Mouse (Mus musculus) testis, adult 2 months (tissue): Measurements from ENCODE around the gene Spg7. TPM values are rescaled to one million over a fixed set of nuclear protein-coding genes. Genes with fewer than 3 reads are reported as not detected.

ENCODE experiments used
- H3K27ac ChIP-seq: fragments of 200-500 bp; 2 replicates; pipeline ENCODE4 v1.5.1; 2012; ENCODE audit warnings: low read depth, low read length; ENCODE audit not compliant: control insufficient read depth, insufficient read depth
- H3K27me3 ChIP-seq: fragments of 200-500 bp; 2 replicates; pipeline ENCODE4 v1.6.1; 2012; ENCODE audit warnings: mild to moderate bottlenecking, low read length, moderate library complexity; ENCODE audit not compliant: control insufficient read depth, insufficient read depth
- H3K36me3 ChIP-seq: fragments of 200-500 bp; 2 replicates; pipeline ENCODE4 v1.6.1; 2012; ENCODE audit warnings: mild to moderate bottlenecking, low read length; ENCODE audit not compliant: control insufficient read depth, insufficient read depth
- H3K4me1 ChIP-seq: fragments of 200-500 bp; 2 replicates; pipeline ENCODE4 v1.6.1; 2012; ENCODE audit warnings: low read length; ENCODE audit not compliant: control insufficient read depth, insufficient read depth
- H3K4me3 ChIP-seq: fragments of 200-500 bp; 2 replicates; pipeline ENCODE4 v1.5.1; 2012; ENCODE audit warnings: low read depth, mild to moderate bottlenecking, low read length, moderate library complexity, mixed read lengths; ENCODE audit not compliant: control insufficient read depth
- CTCF ChIP-seq: fragments of 200-500 bp; IDR thresholded peaks from 2 replicates; pipeline ENCODE4 v1.5.1; 2012; ENCODE audit warnings: low read depth, mild to moderate bottlenecking, inconsistent platforms, low read length, moderate library complexity; ENCODE audit not compliant: control insufficient read depth, insufficient read depth, insufficient replicate concordance
- POLR2A ChIP-seq: fragments of 200-500 bp; IDR thresholded peaks from 2 replicates; pipeline ENCODE4 v1.6.1; 2012; ENCODE audit warnings: low read depth, mild to moderate bottlenecking, inconsistent platforms, low read length, moderate library complexity; ENCODE audit not compliant: control insufficient read depth
- polyA plus RNA-seq: library from polyadenylated mRNA; depleted of rRNA; stranded (reverse); fragments of >200 nt; gene quantifications from 2 replicates; pipeline ENCODE4 v1.2.3, GENCODE M21; 2012

Gene Spg7
- polyA plus RNA-seq, 1 experiment, result 101 TPM

DNA sequence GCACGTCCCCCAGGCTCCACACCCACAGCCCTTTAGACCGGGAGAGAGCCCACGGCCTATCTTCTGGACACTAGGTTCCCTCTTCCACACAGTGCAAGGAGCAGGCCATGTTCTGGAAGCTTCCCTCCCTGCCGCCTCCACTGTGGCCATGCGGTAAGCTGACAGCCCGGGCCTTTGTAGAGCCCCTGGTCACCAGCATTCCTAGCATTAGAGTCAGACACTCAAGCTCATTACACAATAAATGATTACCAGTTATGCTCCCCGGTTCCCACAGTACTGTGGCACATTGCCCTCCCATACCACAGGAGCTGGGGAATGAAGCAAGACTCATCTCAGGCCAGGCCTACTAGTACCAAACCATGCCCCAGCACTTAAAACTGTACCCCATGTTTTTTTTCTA is 14.3 kb upstream of the Spg7 start:
- H3K27ac ChIP-seq, result no peak overlapping the region
- peaks cover 1% of the 10 kb centered on the region; the same call in 1 of the 2 replicates for H3K4me1 ChIP-seq
- H3K4me3 ChIP-seq, result no peak overlapping the region
- H3K36me3 ChIP-seq, result 0 out of 2 replicates have a peak, but pooled peaks cover 1% of the 10 kb centered on the region
- no peaks in the 10 kb centered on the region for H3K27me3 ChIP-seq
- TF ChIP-seq POLR2A (no peak), CTCF (no peak)

DNA sequence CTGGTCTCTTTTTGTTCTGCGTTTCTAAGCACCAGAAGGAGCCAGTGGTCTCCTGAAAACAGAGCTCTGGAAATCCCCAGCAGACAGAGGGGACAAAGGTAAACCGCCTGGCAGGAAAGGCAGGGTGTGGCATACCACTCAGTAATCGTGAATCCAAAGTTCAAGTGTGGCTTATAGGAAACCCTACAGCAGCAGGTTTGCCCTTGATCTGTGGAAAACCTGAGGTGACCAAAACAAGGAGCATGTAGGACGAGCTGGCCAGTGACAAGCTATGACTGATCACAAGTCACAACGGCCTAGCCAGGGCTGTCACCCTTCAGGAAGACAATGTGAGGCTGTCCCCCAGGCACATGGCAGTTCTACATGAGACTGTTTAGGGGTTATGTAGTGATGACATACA is 11.3 kb upstream of the Spg7 start:
- Histone ChIP-seq H3K36me3 (no peaks in the 10 kb centered on the region), H3K4me3 (no peak overlapping the region), H3K27me3 (no peaks in the 10 kb centered on the region), H3K4me1 (no peaks in the 10 kb centered on the region), H3K27ac (no peak overlapping the region)
- TF ChIP-seq CTCF (no peak), POLR2A (no peak)

DNA sequence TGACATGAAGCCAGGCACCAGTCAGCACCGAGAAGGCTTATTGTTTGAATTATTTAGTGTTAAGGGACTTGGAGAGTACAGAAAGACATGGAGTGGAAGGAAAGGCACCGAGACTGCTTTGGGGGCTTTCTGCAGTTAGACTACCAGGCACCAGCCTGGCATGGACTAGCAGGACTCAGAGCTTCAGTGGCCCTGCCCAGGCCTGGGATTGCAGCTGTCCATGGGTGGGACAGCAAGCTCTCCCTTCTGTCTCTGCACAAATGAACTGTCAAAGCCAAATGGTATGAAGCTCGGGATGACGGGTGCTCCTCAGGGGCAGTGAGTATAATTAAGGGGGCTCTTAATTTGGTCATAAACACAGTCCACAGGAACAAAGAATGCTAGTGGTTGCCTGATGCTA is 1.3 kb downstream of the Spg7 start:
- Histone ChIP-seq H3K4me1 (peaks cover 6% of the 10 kb centered on the region), H3K27ac (no peak overlapping the region), H3K36me3 (no peaks in the 10 kb centered on the region; the same call in 1 of the 2 replicates), H3K27me3 (no peaks in the 10 kb centered on the region), H3K4me3 (peak overlapping the region; percentile 30)
- TF ChIP-seq CTCF (no peak), POLR2A (no peak)

DNA sequence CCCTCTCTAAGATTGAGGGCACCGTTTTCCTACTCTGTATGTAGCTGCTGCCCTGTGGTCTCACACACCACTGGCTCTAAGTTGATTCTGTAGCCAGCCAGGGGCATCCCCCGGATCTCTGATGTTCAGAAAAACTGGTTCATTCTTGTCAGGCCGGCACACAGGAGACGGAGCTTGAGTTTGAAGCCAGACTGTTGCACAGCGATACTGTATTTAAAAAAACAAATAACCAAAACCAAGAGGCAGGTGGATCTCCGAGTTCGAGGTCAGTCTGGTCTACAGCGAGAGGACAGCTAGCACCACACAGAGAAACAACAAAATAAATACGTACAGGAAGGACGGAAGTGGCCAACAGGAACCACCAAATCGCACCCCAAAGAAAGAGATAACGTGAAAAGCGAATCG is 2.1 kb downstream of the Spg7 start:
- no peaks in the 10 kb centered on the region; the same call in 1 of the 2 replicates for H3K36me3 ChIP-seq

DNA sequence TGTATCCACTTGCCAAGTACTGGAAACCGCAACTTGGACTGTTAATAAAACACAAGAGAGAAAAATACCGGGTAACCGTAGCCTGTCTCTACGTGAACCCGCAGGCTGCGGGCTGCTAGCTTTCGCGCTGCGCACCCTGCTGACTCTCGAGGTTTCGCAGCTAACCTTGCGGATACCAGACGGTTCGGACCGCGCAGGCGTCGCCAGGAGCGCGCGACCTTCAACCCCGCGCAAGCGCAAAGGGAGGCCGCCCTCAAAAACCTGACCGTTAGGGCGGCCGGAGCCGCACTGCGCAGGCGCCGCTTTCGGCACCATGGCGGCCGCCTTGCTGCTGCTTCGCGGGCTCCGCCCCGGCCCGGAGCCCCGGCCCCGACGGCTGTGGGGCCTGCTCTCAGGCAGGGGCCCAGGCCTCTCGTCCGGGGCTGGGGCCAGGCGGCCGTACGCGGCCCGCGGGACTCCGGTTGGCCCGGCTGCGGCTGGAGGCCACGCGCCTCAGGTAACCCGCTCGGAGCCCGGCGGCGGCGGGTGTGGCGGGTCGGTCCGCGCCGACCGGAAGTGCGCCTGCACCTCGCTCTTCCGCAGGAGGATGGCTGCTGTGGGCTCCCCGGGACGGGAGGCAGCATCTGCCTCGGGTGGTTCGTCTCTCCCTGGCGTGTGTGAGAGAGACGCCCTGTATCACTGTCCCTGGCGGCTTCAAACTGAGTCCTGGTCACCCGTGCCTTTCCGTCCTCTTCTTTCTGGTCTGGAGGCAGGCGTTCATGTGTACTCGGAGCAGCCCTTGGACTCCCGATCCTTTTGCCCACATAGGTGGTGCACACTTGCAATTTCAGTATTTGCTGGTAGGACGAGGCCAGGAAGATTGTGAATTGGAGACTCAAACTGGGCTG is 2.7 kb downstream of the Spg7 start:
- TF ChIP-seq CTCF, result no peak
- peak; percentile 97 for TF ChIP-seq POLR2A
- Histone ChIP-seq H3K27ac (peak overlapping the region; percentile 84), H3K27me3 (no peaks in the 10 kb centered on the region), H3K4me1 (peaks cover 6% of the 10 kb centered on the region), H3K4me3 (peak overlapping the region; percentile 86), H3K36me3 (peaks cover 1% of the 10 kb centered on the region)

More for the DNA sequence above, 2.1 kb downstream of the Spg7 start:
- Histone ChIP-seq H3K27ac (peak overlapping the region; percentile 69), H3K4me1 (peaks cover 6% of the 10 kb centered on the region), H3K27me3 (no peaks in the 10 kb centered on the region), H3K4me3 (peak overlapping the region; percentile 86)
- TF ChIP-seq CTCF (no peak), POLR2A (no peak)

DNA sequence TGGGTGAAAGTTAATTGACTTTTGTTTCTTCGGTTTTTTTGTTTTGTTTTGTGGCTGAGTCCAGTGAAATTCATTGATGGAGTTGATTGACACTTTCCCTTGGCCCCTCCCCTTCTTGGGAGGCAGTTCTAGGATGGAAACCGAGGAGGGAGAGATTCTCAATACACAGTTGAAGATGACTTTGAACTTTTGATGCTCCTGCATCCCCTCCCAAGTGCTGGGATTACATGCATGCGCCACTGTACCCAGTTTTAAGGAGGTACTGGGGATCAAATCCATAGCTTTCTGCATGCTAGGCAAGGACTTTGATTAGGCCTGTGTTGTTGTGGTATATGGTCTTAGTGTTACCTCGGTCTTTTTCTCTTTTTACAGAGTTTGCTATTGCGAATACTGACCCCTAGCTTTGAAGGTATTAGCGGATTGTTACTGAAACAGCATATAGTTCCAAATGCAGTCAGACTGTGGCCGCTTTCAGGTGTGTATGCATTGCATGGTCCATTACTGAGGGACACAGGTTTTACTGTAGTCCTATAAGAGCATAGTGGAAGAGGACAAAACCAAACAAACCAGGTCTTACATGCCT is 3.5 kb downstream of the Spg7 start:
- H3K4me3 ChIP-seq, result peak overlapping the region; percentile 86
- no peaks in the 10 kb centered on the region for H3K27me3 ChIP-seq
- H3K27ac ChIP-seq, result peak overlapping the region; percentile 84
- peaks cover 6% of the 10 kb centered on the region for H3K4me1 ChIP-seq
- H3K36me3 ChIP-seq, result peaks cover 1% of the 10 kb centered on the region
- TF ChIP-seq POLR2A (no peak), CTCF (no peak)

- H3K27ac ChIP-seq, result no peak overlapping the region
- no peak overlapping the region for H3K4me3 ChIP-seq
- peaks cover 1% of the 10 kb centered on the region for H3K36me3 ChIP-seq
- peaks cover 3% of the 10 kb centered on the region for H3K4me1 ChIP-seq
- H3K27me3 ChIP-seq, result no peaks in the 10 kb centered on the region
- no peak for TF ChIP-seq CTCF
- no peak for TF ChIP-seq POLR2A
These were observed 8.4 kb downstream of the Spg7 start for GRCm38 (mm10) chr8:123071176-123071575.
